Mouse (Mus musculus) ES-E14 (cell line): ENCODE measurements around the gene Anxa9. TPM values are rescaled to one million over a fixed set of nuclear protein-coding genes. Genes with fewer than 3 reads are reported as not detected.

Experiments
- DNase-seq: peaks from one replicate; pipeline ENCODE4 v3.0.0-alpha.2; 2013; ENCODE audit warnings: low read depth, low spot score
- H3K27ac ChIP-seq: 2 replicates; pipeline ENCODE4 v1.5.1; 2012; ENCODE audit warnings: low read depth, mild to moderate bottlenecking, low read length, moderate library complexity, mixed read lengths; ENCODE audit not compliant: poor library complexity, insufficient read depth, severe bottlenecking
- H3K36me3 ChIP-seq: 2 replicates; pipeline ENCODE4 v1.6.1; 2012; ENCODE audit warnings: mild to moderate bottlenecking, low read length, moderate library complexity, mixed read lengths; ENCODE audit not compliant: control insufficient read depth, poor library complexity, insufficient read depth, severe bottlenecking
- H3K4me1 ChIP-seq, 2 experiments: fragments of 150-350 bp in 1 of 2; sonication (generic) in 1 of 2; 2 replicates each; pipeline ENCODE4 v1.6.1; 2012; ENCODE audit warnings: low read length in 2 of 2, mild to moderate bottlenecking in 1 of 2, mixed read lengths in 1 of 2; ENCODE audit not compliant: control insufficient read depth in 2 of 2, insufficient read depth in 2 of 2, poor library complexity in 1 of 2
- H3K4me3 ChIP-seq, 2 experiments: fragments of 150-350 bp in 1 of 2; sonication (generic) in 1 of 2; 2 replicates each; pipeline ENCODE4 v1.5.1; 2012; ENCODE audit warnings: low read length in 2 of 2, low read depth in 1 of 2, mild to moderate bottlenecking in 1 of 2, mixed read lengths in 1 of 2; ENCODE audit not compliant: insufficient read depth in 1 of 2, poor library complexity in 1 of 2, severe bottlenecking in 1 of 2
- H3K9ac ChIP-seq: 2 replicates; pipeline ENCODE4 v1.6.1; 2012; ENCODE audit warnings: low read depth, mild to moderate bottlenecking, low read length, mixed read lengths; ENCODE audit not compliant: poor library complexity, insufficient read depth, severe bottlenecking
- H3K9me3 ChIP-seq: fragments of 150-350 bp; sonication (generic); 2 replicates; pipeline ENCODE4 v1.6.1; 2012; ENCODE audit warnings: low read depth, mild to moderate bottlenecking, low read length; ENCODE audit not compliant: control insufficient read depth, insufficient read depth
- CHD2 ChIP-seq: IDR thresholded peaks from 2 replicates; pipeline ENCODE4 v1.6.1; 2014; ENCODE audit warnings: mild to moderate bottlenecking, low read depth, low read length, inconsistent platforms
- HCFC1 ChIP-seq: IDR thresholded peaks from 2 replicates; pipeline ENCODE4 v1.6.1; 2012; ENCODE audit warnings: low read length, inconsistent platforms, borderline replicate concordance; ENCODE audit not compliant: insufficient read depth
- MAFK ChIP-seq: IDR thresholded peaks from 2 replicates; pipeline ENCODE4 v1.6.1; 2014; ENCODE audit warnings: mild to moderate bottlenecking, low read depth, low read length, inconsistent platforms; ENCODE audit not compliant: insufficient read depth
- ZC3H11A ChIP-seq: IDR thresholded peaks from 2 replicates; pipeline ENCODE4 v1.6.1; 2012; ENCODE audit warnings: low read depth, mild to moderate bottlenecking, inconsistent platforms, low read length, borderline replicate concordance
- ZNF384 ChIP-seq: IDR thresholded peaks from 2 replicates; pipeline ENCODE4 v1.6.1; 2012; ENCODE audit warnings: low read depth, low read length, inconsistent platforms
- in situ Hi-C, 2 experiments: fragments of 600-800 bp; cut with MboI; formaldehyde crosslinking; loops; one replicate each; pipeline ENCODE4 v1.15.1; 2025; ENCODE audit warnings: low sequenced_read_pairs in 2 of 2, inconsistent platforms in 1 of 2; ENCODE audit not compliant: unreplicated experiment in 2 of 2
- total RNA-seq: library from RNA; depleted of rRNA; stranded (reverse); fragments of 300-350 nt; gene quantifications from 2 replicates; pipeline ENCODE4 v1.2.3, GENCODE M21; 2012

Gene Anxa9
- total RNA-seq, 1 experiment, result 0.58 TPM

DNA sequence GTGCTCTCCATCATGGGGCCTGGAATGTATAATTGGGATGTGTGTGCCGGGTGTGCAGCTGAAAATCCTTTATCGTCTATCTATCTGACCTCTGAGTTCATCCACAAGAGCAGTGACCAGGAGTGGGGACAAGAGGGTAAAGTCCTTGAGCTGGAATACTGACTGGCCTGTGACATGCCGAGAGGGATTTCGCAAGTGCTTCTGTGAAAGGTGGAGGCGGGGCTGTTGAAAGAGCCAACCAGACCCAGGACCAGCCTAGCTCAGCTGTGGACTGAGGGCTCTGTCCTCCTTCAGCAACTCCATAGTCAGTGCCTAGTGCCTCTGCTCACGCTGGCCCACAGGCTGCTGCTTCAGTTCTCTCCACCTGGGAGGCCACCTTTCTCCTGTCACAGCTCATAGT is 11.6 kb upstream of the Anxa9 start:
- Histone ChIP-seq H3K27ac (peak overlapping the region; percentile 61; the same call in 1 of the 2 replicates), H3K4me3 (peak overlapping the region in 1 of 2 experiments; percentile 17; a peak in 1 of 4 replicates), H3K9me3 (no peaks in the 10 kb centered on the region), H3K9ac (peak overlapping the region; percentile 46; the same call in 1 of the 2 replicates), H3K4me1 (peaks cover 8 to 13% of the 10 kb centered on the region in 2 experiments; a peak in 2 of 4 replicates), H3K36me3 (peaks cover 29% of the 10 kb centered on the region)
- in situ Hi-C loops, result no loop called here
- TF ChIP-seq CHD2 (no peak), ZC3H11A (no peak), MAFK (no peak), HCFC1 (no peak), ZNF384 (no peak)
- DNase-seq, result no peak

DNA sequence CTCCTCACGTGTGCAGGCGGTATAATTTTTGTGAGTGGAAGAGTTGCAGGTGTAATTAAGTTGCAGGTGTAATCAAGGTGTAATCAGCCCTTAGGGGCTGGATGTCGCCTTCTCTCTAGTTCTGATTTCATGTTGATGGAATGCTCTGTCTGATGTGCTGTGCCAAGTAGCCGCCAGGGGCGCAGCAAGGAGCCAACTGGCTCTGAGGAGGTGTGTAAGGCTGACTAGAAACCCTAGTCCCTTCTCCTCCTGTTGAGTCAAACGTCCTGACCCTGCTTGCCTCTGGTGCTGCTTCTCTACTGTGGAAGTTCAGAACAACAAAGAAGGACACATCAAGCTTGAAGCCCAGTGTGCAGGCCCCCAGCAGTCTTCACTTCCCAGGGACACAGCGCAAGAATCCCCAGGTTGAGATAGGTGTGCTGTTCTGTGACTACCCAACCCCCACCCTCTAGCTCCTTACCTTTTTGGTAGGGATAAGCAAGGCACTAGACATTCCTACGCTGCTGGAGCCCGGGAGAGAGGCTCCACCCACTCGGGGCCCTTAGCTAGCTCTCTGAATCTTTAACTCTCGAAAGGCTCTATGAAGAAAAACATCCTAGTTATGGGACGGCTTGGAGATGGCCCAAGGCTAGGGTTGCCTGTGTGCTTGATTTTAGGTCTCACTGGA is 10.6 kb upstream of the Anxa9 start:
- TF ChIP-seq CHD2 (no peak), HCFC1 (no peak), ZC3H11A (no peak), MAFK (no peak), ZNF384 (no peak)
- Histone ChIP-seq H3K4me1 (peaks cover 8 to 13% of the 10 kb centered on the region in 2 experiments; a peak in 2 of 4 replicates), H3K9me3 (no peaks in the 10 kb centered on the region), H3K4me3 (peak overlapping the region; percentile 37 to 52), H3K36me3 (peaks cover 23% of the 10 kb centered on the region), H3K9ac (peak overlapping the region; percentile 67; the same call in 1 of the 2 replicates), H3K27ac (peak overlapping the region; percentile 78)
- in situ Hi-C loops, result no loop called here
- peak; percentile 81 for DNase-seq

DNA sequence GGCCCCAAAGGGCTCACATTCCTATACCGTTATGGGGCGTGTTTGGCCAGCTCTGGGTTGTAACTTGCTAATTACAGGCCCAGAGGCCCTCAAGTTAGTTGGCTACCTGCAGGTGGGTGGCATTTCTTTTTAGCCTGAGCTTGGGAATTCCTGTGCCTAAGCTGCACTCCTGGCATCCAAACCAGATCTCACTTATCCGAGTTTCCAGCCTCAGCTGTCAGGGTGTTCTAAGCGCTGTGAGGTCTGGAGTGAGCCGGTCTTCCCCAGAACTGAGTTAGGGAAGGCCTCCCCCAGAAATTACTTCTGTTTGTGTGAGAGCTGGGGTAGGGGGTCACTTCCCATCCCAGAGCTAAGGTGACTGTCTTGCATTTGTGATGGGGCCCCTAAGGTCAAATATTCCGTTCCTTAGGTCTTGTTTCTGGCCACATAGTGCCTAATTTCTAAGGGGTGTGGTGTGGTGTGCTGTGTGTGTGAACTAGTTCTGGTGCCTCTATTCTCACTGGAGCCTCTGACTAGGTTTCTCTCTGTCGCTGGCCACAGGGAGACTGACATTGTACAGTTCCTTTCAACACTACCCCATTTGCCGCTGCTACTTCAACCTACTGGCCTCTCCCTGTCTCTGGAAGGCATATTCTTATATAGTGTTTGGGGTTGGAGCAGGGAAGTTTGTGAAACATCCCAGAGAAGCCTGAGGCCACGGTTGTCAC is 9.0 kb upstream of the Anxa9 start:
- Histone ChIP-seq H3K9ac (peak overlapping the region; percentile 94), H3K9me3 (no peaks in the 10 kb centered on the region), H3K36me3 (peaks cover 10% of the 10 kb centered on the region), H3K4me3 (peak overlapping the region; percentile 91 to 93), H3K27ac (peak overlapping the region; percentile 80), H3K4me1 (peaks cover 8 to 13% of the 10 kb centered on the region in 2 experiments; a peak in 2 of 4 replicates)
- no peak for TF ChIP-seq CHD2
- TF ChIP-seq HCFC1, result no peak
- no peak for TF ChIP-seq ZC3H11A
- TF ChIP-seq MAFK, result no peak
- TF ChIP-seq ZNF384, result no peak
- DNase-seq, result no peak
- in situ Hi-C loops, result no loop called here

DNA sequence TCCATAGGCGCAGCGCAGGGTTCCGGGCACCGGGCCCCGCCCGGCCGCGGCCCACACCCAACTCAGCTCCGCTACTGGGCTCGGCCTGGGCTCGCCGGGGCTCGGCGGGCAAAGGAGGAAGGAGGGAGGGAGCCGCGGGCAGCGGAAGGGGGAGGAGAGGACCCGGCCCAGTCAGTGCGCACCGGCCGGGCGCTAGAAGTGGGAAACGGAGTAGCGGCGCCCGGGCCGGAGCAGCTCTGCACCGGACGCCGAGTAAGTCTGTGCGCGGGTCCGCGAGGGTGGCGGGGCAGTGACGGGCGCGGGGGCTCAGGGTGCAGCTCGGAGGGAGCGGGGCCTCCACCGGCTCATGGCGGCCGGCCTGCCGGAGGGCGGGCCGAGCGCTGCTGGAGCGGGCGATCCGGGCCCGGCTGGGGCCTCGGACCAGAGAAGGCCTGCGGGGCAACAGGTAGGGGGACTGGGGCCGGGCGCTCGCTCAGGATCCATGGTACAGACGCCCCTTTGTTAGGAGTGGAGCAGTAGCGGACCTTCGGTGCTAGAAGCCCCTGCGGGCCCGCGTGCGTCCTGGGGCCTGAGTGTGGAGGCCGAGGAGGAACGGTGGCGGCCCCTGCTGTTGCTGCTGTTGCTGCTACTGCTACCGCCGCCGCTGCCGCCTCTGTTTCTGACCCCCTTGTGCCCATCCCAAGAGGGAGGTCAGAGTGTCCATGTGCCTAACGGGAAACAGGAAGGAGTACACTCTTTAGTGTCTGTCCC is 8.3 kb upstream of the Anxa9 start:
- H3K36me3 ChIP-seq, result peaks cover 3% of the 10 kb centered on the region; the same call in 1 of the 2 replicates
- in situ Hi-C loops, result no loop called here
- H3K4me3 ChIP-seq, result peak overlapping the region; percentile 91 to 93
- H3K4me1 ChIP-seq, result peaks cover 8 to 12% of the 10 kb centered on the region in 2 experiments; a peak in 2 of 4 replicates
- peak; percentile 65 for DNase-seq
- peak overlapping the region; percentile 80 for H3K27ac ChIP-seq
- H3K9me3 ChIP-seq, result no peaks in the 10 kb centered on the region
- H3K9ac ChIP-seq, result peak overlapping the region; percentile 94
- TF ChIP-seq CHD2 (no peak), ZC3H11A (peak; percentile 3; the same call in 1 of the 2 replicates), HCFC1 (peak; percentile 23; the same call in 1 of the 2 replicates)
